Mouse (Mus musculus) spleen, adult 2 months (tissue): ENCODE results near the gene Bloc1s3.

Experiments
- CTCF ChIP-seq: fragments of 200-500 bp; IDR thresholded peaks from 2 replicates; pipeline ENCODE4 v1.5.1; 2011; ENCODE audit warnings: mild to moderate bottlenecking, inconsistent platforms; ENCODE audit not compliant: insufficient read depth, insufficient read length, insufficient replicate concordance; ENCODE audit errors: extremely low read depth
- POLR2A ChIP-seq: fragments of 200-500 bp; IDR thresholded peaks from 2 replicates; pipeline ENCODE4 v1.6.1; 2011; ENCODE audit warnings: low read depth, low read length, inconsistent platforms

DNA sequence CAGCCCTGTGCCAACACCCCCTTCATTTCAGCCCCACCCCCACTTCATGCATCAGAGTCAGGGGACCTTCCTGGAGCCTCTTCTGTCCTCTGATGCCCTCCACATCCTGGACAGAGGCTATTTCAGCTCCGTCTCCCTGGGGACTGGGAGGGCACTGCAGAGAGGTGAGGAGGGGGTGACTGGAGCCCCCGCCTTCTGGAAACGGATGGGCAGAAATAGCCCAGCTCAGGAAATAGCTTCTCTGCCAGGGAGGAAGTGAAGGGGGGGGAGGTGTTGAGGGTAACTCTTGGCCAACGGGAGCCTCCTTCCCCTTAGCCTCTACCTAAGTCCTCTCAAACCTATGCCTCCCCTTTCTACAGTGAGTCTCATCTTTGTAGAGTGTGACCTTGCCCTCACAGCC, 35.8 kb downstream of the Bloc1s3 start:
- no peak for TF ChIP-seq CTCF
- TF ChIP-seq POLR2A, result no peak
